Mouse (Mus musculus) liver, embryonic 14.5 days (tissue): ENCODE data around the gene Ngfr.

Experiments
- CTCF ChIP-seq: IDR thresholded peaks from 2 replicates; pipeline ENCODE4 v1.5.1; 2016; ENCODE audit warnings: antibody characterized with exemption, low read depth, control low read depth
- EP300 ChIP-seq: IDR thresholded peaks from 2 replicates; pipeline ENCODE4 v1.6.1; 2016; ENCODE audit warnings: antibody characterized with exemption, low read depth

DNA sequence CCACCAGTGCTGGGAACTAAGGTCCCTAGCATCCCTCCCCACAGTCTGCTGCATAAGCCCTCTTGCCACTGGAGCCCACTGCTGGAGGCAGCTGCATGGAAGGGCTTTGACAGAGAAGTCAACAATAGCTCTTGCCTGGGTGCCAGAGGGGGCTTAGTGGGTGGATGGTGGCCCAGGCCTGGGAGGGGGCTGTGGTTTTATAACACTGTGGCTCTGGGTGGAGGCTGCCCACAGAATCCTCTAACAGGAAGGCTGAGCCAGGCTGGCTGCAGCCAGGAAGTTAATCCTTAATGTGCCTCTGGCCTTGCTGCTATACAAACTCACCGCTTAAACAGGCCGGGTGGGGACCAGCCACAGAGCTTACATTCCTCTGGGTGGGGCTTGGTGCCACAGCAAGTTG lies 47.5 kb upstream of the Ngfr start:
- TF ChIP-seq CTCF, result no peak
- TF ChIP-seq EP300, result no peak
